Mouse (Mus musculus) spleen, adult 2 months (tissue): ENCODE measurements at regions not wholly inside any gene's neighbourhood (a gene's known extent, or its start where the extent isn't known, plus 50 kb on each side); places are given as distances from the start of the nearest gene placed in this dataset.

ENCODE experiments used
- DNase-seq, 2 experiments: peaks; one replicate each; pipeline versions ENCODE4 v3.0.0 to v3.0.0-alpha.2; 2012 to 2021; ENCODE audit warnings: low spot score in 2 of 2, low read depth in 1 of 2
- H3K27ac ChIP-seq: fragments of 200-500 bp; 2 replicates; pipeline ENCODE4 v1.5.1; 2012; ENCODE audit warnings: low read length, inconsistent platforms; ENCODE audit not compliant: insufficient read depth
- H3K27me3 ChIP-seq: fragments of 200-500 bp; 2 replicates; pipeline ENCODE4 v1.6.1; 2012; ENCODE audit warnings: mild to moderate bottlenecking, moderate library complexity, low read length, inconsistent platforms; ENCODE audit not compliant: control insufficient read depth, insufficient read depth
- H3K36me3 ChIP-seq: fragments of 200-500 bp; 2 replicates; pipeline ENCODE4 v1.6.1; 2012; ENCODE audit warnings: mild to moderate bottlenecking, low read length, inconsistent platforms; ENCODE audit not compliant: control insufficient read depth, insufficient read depth
- H3K4me1 ChIP-seq: fragments of 200-500 bp; 2 replicates; pipeline ENCODE4 v1.6.1; 2011; ENCODE audit warnings: inconsistent platforms; ENCODE audit not compliant: control insufficient read depth, insufficient read depth, insufficient read length
- H3K4me3 ChIP-seq: fragments of 200-500 bp; 2 replicates; pipeline ENCODE4 v1.5.1; 2011; ENCODE audit warnings: mild to moderate bottlenecking, inconsistent platforms; ENCODE audit not compliant: insufficient read depth, insufficient read length; ENCODE audit errors: extremely low read depth
- CTCF ChIP-seq: fragments of 200-500 bp; IDR thresholded peaks from 2 replicates; pipeline ENCODE4 v1.5.1; 2011; ENCODE audit warnings: mild to moderate bottlenecking, inconsistent platforms; ENCODE audit not compliant: insufficient read depth, insufficient read length, insufficient replicate concordance; ENCODE audit errors: extremely low read depth
- POLR2A ChIP-seq: fragments of 200-500 bp; IDR thresholded peaks from 2 replicates; pipeline ENCODE4 v1.6.1; 2011; ENCODE audit warnings: low read depth, low read length, inconsistent platforms
- WGBS: fragments of 180-500 bp; shearing (Covaris S2); methylation state at CpG from one replicate; pipeline ENCODE4 v1.1.7; 2018; 5-methylcytosine and 5-hydroxymethylcytosine counted together

GRCm38 (mm10) chr4:95278714-95279095 is 226.7 kb upstream of the Jun start:
- 69% methylated on average over 13 of the region's 13 CpGs for WGBS
- no peak for DNase-seq
- no peaks in the 10 kb centered on the region for H3K27me3 ChIP-seq
- H3K4me3 ChIP-seq: no peak overlapping the region
- no peak overlapping the region for H3K27ac ChIP-seq
- H3K4me1 ChIP-seq: peaks cover 7% of the 10 kb centered on the region; the same call in 1 of the 2 replicates
- H3K36me3 ChIP-seq: no peaks in the 10 kb centered on the region
- no peak for TF ChIP-seq CTCF
- TF ChIP-seq POLR2A: no peak

- no peaks in the 10 kb centered on the region for H3K36me3 ChIP-seq
- H3K27ac ChIP-seq: no peak overlapping the region
- WGBS: 89% methylated on average over 2 of the region's 2 CpGs
- TF ChIP-seq POLR2A (no peak), CTCF (no peak)
- no peak for DNase-seq
- H3K4me3 ChIP-seq: no peak overlapping the region
- peaks cover 7% of the 10 kb centered on the region; the same call in 1 of the 2 replicates for H3K4me1 ChIP-seq
- no peaks in the 10 kb centered on the region for H3K27me3 ChIP-seq
Measured at GRCm38 (mm10) chr4:95279200-95279599, 227.2 kb upstream of the Jun start.

GRCm38 (mm10) chr4:95282083-95282482 is 230.1 kb upstream of the Jun start:
- H3K36me3 ChIP-seq: no peaks in the 10 kb centered on the region
- 94% methylated on average over 3 of the region's 3 CpGs for WGBS
- H3K4me3 ChIP-seq: no peak overlapping the region
- H3K27me3 ChIP-seq: no peaks in the 10 kb centered on the region
- H3K4me1 ChIP-seq: peaks cover 7% of the 10 kb centered on the region; the same call in 1 of the 2 replicates
- DNase-seq: no peak
- TF ChIP-seq CTCF (no peak), POLR2A (no peak)
- H3K27ac ChIP-seq: no peak overlapping the region

- no peak for TF ChIP-seq CTCF
- TF ChIP-seq POLR2A: no peak
- H3K4me3 ChIP-seq: no peak overlapping the region
- no peaks in the 10 kb centered on the region for H3K27me3 ChIP-seq
- no peak overlapping the region for H3K27ac ChIP-seq
- H3K4me1 ChIP-seq: peaks cover under 1% of the 10 kb centered on the region; the same call in 1 of the 2 replicates
- WGBS: 88% methylated on average over 2 of the region's 2 CpGs
- no peak for DNase-seq
- H3K36me3 ChIP-seq: no peaks in the 10 kb centered on the region
Measured at GRCm38 (mm10) chr4:95283789-95284188, 231.8 kb upstream of the Jun start.

- WGBS: 86% methylated on average over 2 of the region's 2 CpGs
- H3K27me3 ChIP-seq: no peaks in the 10 kb centered on the region
- H3K27ac ChIP-seq: no peak overlapping the region
- H3K4me3 ChIP-seq: no peak overlapping the region
- no peaks in the 10 kb centered on the region for H3K4me1 ChIP-seq
- DNase-seq: no peak
- TF ChIP-seq CTCF (no peak), POLR2A (no peak)
- H3K36me3 ChIP-seq: no peaks in the 10 kb centered on the region
Measured at GRCm38 (mm10) chr4:95284192-95284591, 232.2 kb upstream of the Jun start.

GRCm38 (mm10) chr4:95284696-95285095 is 232.7 kb upstream of the Jun start:
- no peaks in the 10 kb centered on the region for H3K27me3 ChIP-seq
- no peak for DNase-seq
- no peak overlapping the region for H3K27ac ChIP-seq
- WGBS: 91% methylated on average over 1 of the region's 1 CpGs
- H3K4me1 ChIP-seq: no peaks in the 10 kb centered on the region
- no peak overlapping the region for H3K4me3 ChIP-seq
- no peak for TF ChIP-seq CTCF
- no peak for TF ChIP-seq POLR2A
- no peaks in the 10 kb centered on the region for H3K36me3 ChIP-seq

GRCm38 (mm10) chr4:95290321-95290720 is 238.3 kb upstream of the Jun start:
- WGBS: 45% methylated on average over 4 of the region's 4 CpGs
- H3K36me3 ChIP-seq: no peaks in the 10 kb centered on the region
- no peaks in the 10 kb centered on the region for H3K4me1 ChIP-seq
- H3K27ac ChIP-seq: no peak overlapping the region
- TF ChIP-seq POLR2A (no peak), CTCF (no peak)
- no peak overlapping the region for H3K4me3 ChIP-seq
- no peaks in the 10 kb centered on the region for H3K27me3 ChIP-seq
- no peak for DNase-seq
